In the genomic region with DNA sequence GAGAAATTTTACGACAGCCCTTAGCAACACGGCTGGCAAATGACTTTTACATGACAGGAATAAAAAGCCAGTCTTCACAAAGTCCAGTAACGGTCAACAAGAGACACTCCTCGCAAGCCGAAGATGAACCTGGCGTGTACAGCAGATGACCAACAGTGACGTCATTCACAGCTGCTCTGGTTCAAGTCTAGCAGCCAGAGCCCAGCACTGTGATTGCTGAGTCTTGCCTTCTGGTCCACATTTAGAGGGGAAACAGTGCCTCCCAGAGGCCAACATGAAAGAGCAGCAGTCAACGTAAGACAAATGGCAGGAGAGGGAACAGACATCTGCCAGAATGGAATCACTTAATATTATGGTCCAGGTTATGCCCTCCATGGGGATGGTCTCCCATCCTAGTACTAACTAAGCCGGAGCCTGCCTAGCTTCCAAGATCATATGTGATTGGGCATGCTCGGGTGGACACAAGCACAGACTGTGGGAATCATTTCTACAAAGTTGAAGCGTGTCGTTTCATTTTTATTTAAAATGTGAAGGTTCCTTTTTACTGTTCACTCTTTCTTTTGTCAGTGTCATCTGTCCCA, we compare ENCODE assay signal across 9 mouse cellular contexts. TPM values are rescaled to one million over a fixed set of nuclear protein-coding genes. Genes with fewer than 3 reads are reported as not detected.
A peak's percentile ranks its signal among the peaks of the same experiment; 100 is the strongest.
DNase-seq lines count a peak whose midpoint lies in the region; ATAC-seq and TF ChIP-seq lines count a peak whose summit lies in the region.
"Had no signal": no experiment of that assay in that cellular context is flagged by ENCODE, and none has a peak within 500 bp of the region (broad histone marks: within the 10 kb centered on the region; RNA-seq: fewer than 3 reads in every experiment).

No protein-coding gene starts in this region.

- H3K4me2 ChIP-seq in hindbrain, embryonic 11.5 days (replicated peaks; ENCODE audit: low read depth, low read length) = no peak overlapping the region
- H3K4me2 ChIP-seq: limb, embryonic 15.5 days had no signal

- H3K4me1 ChIP-seq in MEL (ENCODE audit: control insufficient read depth in 1 of 2, insufficient read depth in 2 of 2, low read length in 2 of 2) = peaks cover 2 to 9% of the 10 kb centered on the region in 2 experiments; a peak in 3 of 4 replicates
- no peaks in the 10 kb centered on the region for H3K4me1 ChIP-seq in hindbrain, embryonic 11.5 days (replicated peaks; ENCODE audit: control insufficient read depth, insufficient read depth, low read length)

- TF ChIP-seq POLR2A in MEL (IDR thresholded peaks at IDR 0.05; ENCODE audit: control insufficient read depth in 1 of 2, insufficient read depth in 1 of 2, low read depth in 1 of 2, low read length in 2 of 2, poor library complexity in 1 of 2) = no peak

- peak; percentile 96 for ATAC-seq in cerebellum, adult (ENCODE audit: insufficient number of reproducible peaks, low FRiP score, low TSS enrichment)
- peak; percentile 75 for ATAC-seq in hindbrain, embryonic 11.5 days (ENCODE audit: low FRiP score)

- peak; percentile 74 to 90 (median 85) for TF ChIP-seq CTCF in MEL (IDR thresholded peaks at IDR 0.05 in 2 of 3, conservative IDR thresholded peaks at IDR 0.05 in 1 of 3; ENCODE audit: control insufficient read depth in 1 of 3, insufficient read depth in 1 of 3, low read depth in 2 of 3, low read length in 3 of 3, poor library complexity in 1 of 3, severe bottlenecking in 1 of 3)

- H3K27me3 ChIP-seq in MEL (ENCODE audit: control insufficient read depth in 1 of 2, insufficient read depth in 2 of 2, low read length in 2 of 2) = no peaks in the 10 kb centered on the region
- H3K27me3 ChIP-seq in hindbrain, embryonic 11.5 days (ENCODE audit: control insufficient read depth, insufficient read depth, low read length) = no peaks in the 10 kb centered on the region
- H3K27me3 ChIP-seq: limb, embryonic 15.5 days had no signal

- H3K4me3 ChIP-seq in MEL (ENCODE audit: control insufficient read depth in 1 of 2, insufficient read depth in 1 of 2, low read depth in 2 of 2, low read length in 2 of 2) = no peak overlapping the region
- H3K4me3 ChIP-seq in hindbrain, embryonic 11.5 days (ENCODE audit: low read depth, low read length) = no peak overlapping the region
- H3K4me3 ChIP-seq: limb, embryonic 15.5 days had no signal

- WGBS in hindbrain, embryonic 11.5 days = 64% methylated on average over 12 of the region's 12 CpGs

- peaks cover 0 to 8% of the 10 kb centered on the region in 2 experiments; a peak in 2 of 4 replicates for H3K36me3 ChIP-seq in MEL (ENCODE audit: control insufficient read depth in 1 of 2, insufficient read depth in 2 of 2, low read length in 2 of 2)
- no peaks in the 10 kb centered on the region for H3K36me3 ChIP-seq in hindbrain, embryonic 11.5 days (ENCODE audit: control insufficient read depth, insufficient read depth, low read length)
- H3K36me3 ChIP-seq: limb, embryonic 15.5 days had no signal

- H3K9me3 ChIP-seq in MEL (replicated peaks; ENCODE audit: insufficient read depth, low read length) = no peaks in the 10 kb centered on the region
- H3K9me3 ChIP-seq in hindbrain, embryonic 11.5 days (ENCODE audit: control insufficient read depth, low read length) = no peaks in the 10 kb centered on the region
- H3K9me3 ChIP-seq: limb, embryonic 15.5 days had no signal

- H3K27ac ChIP-seq in MEL (ENCODE audit: control insufficient read depth, low read depth, low read length) = no peak overlapping the region
- no peak overlapping the region for H3K27ac ChIP-seq in hindbrain, embryonic 11.5 days (ENCODE audit: low read depth, low read length)
- H3K27ac ChIP-seq: limb, embryonic 15.5 days had no signal

- no peaks in the 10 kb centered on the region for H3K79me2 ChIP-seq in MEL (ENCODE audit: control insufficient read depth, insufficient read depth, low read length, poor library complexity)

- peak; percentile 72 for DNase-seq in MEL (ENCODE audit: low read depth, low spot score)
- peak; percentile 67 for DNase-seq in forelimb bud, embryonic 11.5 days (ENCODE audit: low read depth, low spot score)
- peak; percentile 60 for DNase-seq in hindbrain, embryonic 11.5 days (ENCODE audit: low spot score)
- DNase-seq in layer of hippocampus, adult 8-10 months (ENCODE audit: low spot score in 2 of 2) = peak; percentile 62 to 72
- peak; percentile 81 for DNase-seq in lung, postnatal 10 days
- peak; percentile 69 for DNase-seq in retina, embryonic 14.5 days (ENCODE audit: low spot score)
- peak; percentile 71 for DNase-seq in urinary bladder, postnatal 14 days (ENCODE audit: low spot score)

- peak; percentile 89 for TF ChIP-seq RAD21 in MEL (IDR thresholded peaks at IDR 0.05; ENCODE audit: low read depth, low read length)

- TF ChIP-seq EP300 in MEL (IDR thresholded peaks at IDR 0.05; ENCODE audit: low read depth in 1 of 2, low read length in 2 of 2) = no peak

- no peak overlapping the region for H3K9ac ChIP-seq in MEL (ENCODE audit: control insufficient read depth, low read depth, low read length, poor library complexity, severe bottlenecking)
- no peak overlapping the region for H3K9ac ChIP-seq in hindbrain, embryonic 11.5 days (ENCODE audit: low read depth, low read length)
- H3K9ac ChIP-seq: limb, embryonic 15.5 days had no signal

TF ChIP-seq in MEL, 35 proteins besides CTCF, POLR2A, EP300 and RAD21:
- TF ChIP-seq SMC3 (IDR thresholded peaks at IDR 0.05; ENCODE audit: low read depth, low read length) = peak; percentile 82
- no peak for TF ChIP-seq NELFE (IDR thresholded peaks at IDR 0.05; ENCODE audit: low read depth, low read length)
- TF ChIP-seq GABPA (IDR thresholded peaks at IDR 0.05; ENCODE audit: low read depth, low read length) = no peak
- TF ChIP-seq ZC3H11A (IDR thresholded peaks at IDR 0.05; ENCODE audit: low read depth, low read length) = peak; percentile 70
- no peak for TF ChIP-seq POLR2AphosphoS5 (IDR thresholded peaks at IDR 0.05; ENCODE audit: borderline replicate concordance, low read depth, low read length)
TF ChIP-seq in MEL: peak in this region for 2.

RNA-seq across cellular contexts. Expression of gene Uso1, which starts 19.8 kb away (rescaled TPM):
- total RNA-seq in MEL (2012; rRNA removed) = 22.1 and 26.0 TPM in 2 replicates
- polyA plus RNA-seq in MEL (2012; ENCODE audit: insufficient read depth in 1 of 2, insufficient read length in 2 of 2, low read depth in 1 of 2, low replicate concordance in 2 of 2, missing spikeins in 1 of 2) = 10 to 100 TPM; 62.0 to 69.1 TPM
- polyA plus RNA-seq in hindbrain, embryonic 11.5 days (2014; fragmentation: Nextera tagmentation; extraction: Ambion mirVana) = 31.3 and 34.1 TPM in 2 replicates
- total RNA-seq in layer of hippocampus, adult 8-10 months (2022) = 10 to 100 TPM; 69.7 to 86.9 (median 81.0) TPM

RNA-seq across cellular contexts. Expression of gene G3bp2, which starts 34.4 kb away (rescaled TPM):
- 42.8 and 49.0 TPM in 2 replicates for total RNA-seq in MEL (2012; rRNA removed)
- 100 to 1,000 TPM in 1 of 2 experiments, 10 to 100 TPM in 1; 65.5 to 177 TPM for polyA plus RNA-seq in MEL (2012; ENCODE audit: insufficient read depth in 1 of 2, insufficient read length in 2 of 2, low read depth in 1 of 2, low replicate concordance in 2 of 2, missing spikeins in 1 of 2)
- polyA plus RNA-seq in hindbrain, embryonic 11.5 days (2014; fragmentation: Nextera tagmentation; extraction: Ambion mirVana) = 333 and 359 TPM in 2 replicates
- total RNA-seq in layer of hippocampus, adult 8-10 months (2022) = 100 to 1,000 TPM; 212 to 259 (median 233) TPM
